Mouse (Mus musculus) forebrain, embryonic 14.5 days (tissue): ENCODE results near the gene Tab2. TPM values are rescaled to one million over a fixed set of nuclear protein-coding genes. Genes with fewer than 3 reads are reported as not detected.

ENCODE experiments used
- ATAC-seq: fragments of 200-750 bp; cut with Nextera tagmentation; 2 replicates; pipeline ENCODE4 v1.8.0; 2017; ENCODE audit warnings: mild to moderate bottlenecking, moderate library complexity
- DNase-seq: peaks from one replicate; pipeline ENCODE4 v3.0.0-alpha.2; 2015; ENCODE audit warnings: low spot score
- H3K27ac ChIP-seq: fragments of 300-500 bp; sonication (generic); 2 replicates; pipeline ENCODE4 v1.5.1; 2014; ENCODE audit warnings: low read depth, mild to moderate bottlenecking, control low read depth, low read length, moderate library complexity
- H3K27me3 ChIP-seq: fragments of 300-500 bp; sonication (generic); replicated peaks from 2 replicates; pipeline ENCODE4 v1.6.1; 2014; ENCODE audit warnings: low read length, control low read depth, mixed read lengths; ENCODE audit not compliant: control insufficient read depth, insufficient read depth
- H3K36me3 ChIP-seq: fragments of 300-500 bp; sonication (generic); 2 replicates; pipeline ENCODE4 v1.6.1; 2014; ENCODE audit warnings: low read length, control low read depth; ENCODE audit not compliant: control insufficient read depth, insufficient read depth
- H3K4me1 ChIP-seq: fragments of 300-500 bp; sonication (generic); 2 replicates; pipeline ENCODE4 v1.6.1; 2014; ENCODE audit warnings: antibody characterized with exemption, low read length, control low read depth; ENCODE audit not compliant: control insufficient read depth, insufficient read depth
- H3K4me2 ChIP-seq: fragments of 300-500 bp; sonication (generic); 2 replicates; pipeline ENCODE4 v1.6.1; 2014; ENCODE audit warnings: mild to moderate bottlenecking, control low read depth, low read length
- H3K4me3 ChIP-seq: fragments of 300-500 bp; sonication (generic); 2 replicates; pipeline ENCODE4 v1.5.1; 2014; ENCODE audit warnings: low read depth, low read length, control low read depth
- H3K9ac ChIP-seq: fragments of 300-500 bp; sonication (generic); 2 replicates; pipeline ENCODE4 v1.6.1; 2014; ENCODE audit warnings: mild to moderate bottlenecking, low read length, control low read depth, moderate library complexity
- H3K9me3 ChIP-seq: fragments of 300-500 bp; sonication (generic); replicated peaks from 2 replicates; pipeline ENCODE4 v1.6.1; 2016; ENCODE audit warnings: low read length, control low read depth, mixed read lengths; ENCODE audit not compliant: control insufficient read depth
- WGBS: fragments of 180-500 bp; shearing (Covaris S2); extraction: QIAGEN DNeasy Blood & Tissue Kit; methylation state at CpG from one replicate; pipeline ENCODE4 v1.1.7; 2014; 5-methylcytosine and 5-hydroxymethylcytosine counted together
- polyA plus RNA-seq: library from polyadenylated mRNA; unstranded; fragments of >200 nt; fragmentation: Nextera tagmentation; extraction: Ambion mirVana; gene quantifications from 2 replicates; pipeline ENCODE4 v1.2.1, GENCODE M21; 2014

Gene Tab2
- polyA plus RNA-seq, 1 experiment from 2014 or later: 19.4 TPM

GRCm38 (mm10) chr10:7871381-7872020, 84.5 kb downstream of the Tab2 start:
- Histone ChIP-seq H3K27me3 (no peaks in the 10 kb centered on the region; the same call in 1 of the 2 replicates), H3K9me3 (no peaks in the 10 kb centered on the region), H3K36me3 (no peaks in the 10 kb centered on the region), H3K4me2 (no peak overlapping the region), H3K4me3 (no peak overlapping the region), H3K27ac (no peak overlapping the region), H3K9ac (no peak overlapping the region), H3K4me1 (peaks cover 6% of the 10 kb centered on the region)
- DNase-seq (no peak), ATAC-seq (no peak)
- WGBS: 91% methylated on average over 5 of the region's 5 CpGs

- ATAC-seq (peak; percentile 24; the same call in 1 of the 2 replicates), DNase-seq (peak; percentile 49)
- no peak overlapping the region for H3K4me3 ChIP-seq
- 59% methylated on average over 11 of the region's 11 CpGs for WGBS
- no peak overlapping the region for H3K27ac ChIP-seq
- no peak overlapping the region for H3K9ac ChIP-seq
- no peaks in the 10 kb centered on the region; the same call in 1 of the 2 replicates for H3K27me3 ChIP-seq
- peaks cover 6% of the 10 kb centered on the region for H3K4me1 ChIP-seq
- no peaks in the 10 kb centered on the region for H3K36me3 ChIP-seq
- no peak overlapping the region for H3K4me2 ChIP-seq
- H3K9me3 ChIP-seq: no peaks in the 10 kb centered on the region
These were observed 85.3 kb downstream of the Tab2 start for GRCm38 (mm10) chr10:7870571-7871315.

- ATAC-seq (no peak), DNase-seq (no peak)
- Histone ChIP-seq H3K4me3 (no peak overlapping the region), H3K4me1 (peaks cover 6% of the 10 kb centered on the region), H3K4me2 (no peak overlapping the region), H3K27me3 (no peaks in the 10 kb centered on the region; the same call in 1 of the 2 replicates), H3K36me3 (no peaks in the 10 kb centered on the region), H3K27ac (no peak overlapping the region), H3K9me3 (no peaks in the 10 kb centered on the region), H3K9ac (no peak overlapping the region)
- WGBS: 25% methylated on average over 8 of the region's 8 CpGs
These were observed 86.3 kb downstream of the Tab2 start for GRCm38 (mm10) chr10:7869746-7870145.

GRCm38 (mm10) chr10:7867666-7868030, 88.4 kb downstream of the Tab2 start:
- Histone ChIP-seq H3K27me3 (no peaks in the 10 kb centered on the region; the same call in 1 of the 2 replicates), H3K27ac (no peak overlapping the region), H3K9ac (peak overlapping the region; percentile 56; the same call in 1 of the 2 replicates), H3K4me1 (peaks cover 6% of the 10 kb centered on the region), H3K4me2 (peak overlapping the region; percentile 63), H3K4me3 (peak overlapping the region; percentile 33), H3K9me3 (no peaks in the 10 kb centered on the region), H3K36me3 (no peaks in the 10 kb centered on the region)
- ATAC-seq (no peak; the same call in 1 of the 2 replicates), DNase-seq (no peak)
- WGBS: 21% methylated on average over 21 of the region's 21 CpGs

GRCm38 (mm10) chr10:7866762-7867665, 89.0 kb downstream of the Tab2 start:
- no peaks in the 10 kb centered on the region; the same call in 1 of the 2 replicates for H3K27me3 ChIP-seq
- peak overlapping the region; percentile 63 for H3K4me2 ChIP-seq
- H3K4me3 ChIP-seq: peak overlapping the region; percentile 33
- no peaks in the 10 kb centered on the region for H3K36me3 ChIP-seq
- peak overlapping the region; percentile 56 for H3K9ac ChIP-seq
- no peak for DNase-seq
- peak; percentile 32 for ATAC-seq
- no peaks in the 10 kb centered on the region for H3K9me3 ChIP-seq
- no peak overlapping the region for H3K27ac ChIP-seq
- H3K4me1 ChIP-seq: peaks cover 6% of the 10 kb centered on the region
- WGBS: 17% methylated on average over 50 of the region's 50 CpGs

GRCm38 (mm10) chr10:7864806-7865205, 91.2 kb downstream of the Tab2 start:
- H3K4me2 ChIP-seq: no peak overlapping the region
- DNase-seq (no peak), ATAC-seq (no peak)
- H3K9me3 ChIP-seq: no peaks in the 10 kb centered on the region
- H3K4me1 ChIP-seq: peaks cover 6% of the 10 kb centered on the region
- no peaks in the 10 kb centered on the region; the same call in 1 of the 2 replicates for H3K27me3 ChIP-seq
- no peak overlapping the region for H3K4me3 ChIP-seq
- 76% methylated on average over 3 of the region's 3 CpGs for WGBS
- no peaks in the 10 kb centered on the region for H3K36me3 ChIP-seq
- no peak overlapping the region for H3K27ac ChIP-seq
- no peak overlapping the region for H3K9ac ChIP-seq

GRCm38 (mm10) chr10:7864184-7864583, 91.8 kb downstream of the Tab2 start:
- Histone ChIP-seq H3K36me3 (no peaks in the 10 kb centered on the region), H3K9me3 (no peaks in the 10 kb centered on the region), H3K4me2 (no peak overlapping the region), H3K4me1 (peaks cover 6% of the 10 kb centered on the region), H3K27me3 (no peaks in the 10 kb centered on the region; the same call in 1 of the 2 replicates), H3K9ac (no peak overlapping the region), H3K4me3 (no peak overlapping the region), H3K27ac (no peak overlapping the region)
- no peak for ATAC-seq
- WGBS: 80% methylated on average over 6 of the region's 6 CpGs
- DNase-seq: no peak

- Histone ChIP-seq H3K27me3 (no peaks in the 10 kb centered on the region; the same call in 1 of the 2 replicates), H3K9me3 (no peaks in the 10 kb centered on the region), H3K4me1 (peaks cover 6% of the 10 kb centered on the region), H3K27ac (no peak overlapping the region), H3K9ac (no peak overlapping the region), H3K4me3 (no peak overlapping the region), H3K4me2 (no peak overlapping the region), H3K36me3 (no peaks in the 10 kb centered on the region)
- WGBS: 94% methylated on average over 6 of the region's 6 CpGs
- no peak for DNase-seq
- ATAC-seq: no peak
These were observed 92.6 kb downstream of the Tab2 start for GRCm38 (mm10) chr10:7863411-7863810.
